Mouse (Mus musculus) stomach, embryonic 16.5 days (tissue): ENCODE measurements around the gene Eif4e1b. TPM values are rescaled to one million over a fixed set of nuclear protein-coding genes. Genes with fewer than 3 reads are reported as not detected.

Experiments used
- ATAC-seq: fragments of 200-750 bp; cut with Nextera tagmentation; 2 replicates; pipeline ENCODE4 v1.8.0; 2017; ENCODE audit warnings: moderate number of reproducible peaks, moderate TSS enrichment; ENCODE audit not compliant: insufficient read depth, low FRiP score
- H3K27ac ChIP-seq: fragments of 300-500 bp; sonication (generic); 2 replicates; pipeline ENCODE4 v1.5.1; 2014; ENCODE audit warnings: low read length
- H3K27me3 ChIP-seq: fragments of 300-500 bp; sonication (generic); 2 replicates; pipeline ENCODE4 v1.6.1; 2014; ENCODE audit warnings: low read length, control low read depth, mixed read lengths; ENCODE audit not compliant: control insufficient read depth, insufficient read depth
- H3K36me3 ChIP-seq: fragments of 300-500 bp; sonication (generic); 2 replicates; pipeline ENCODE4 v1.6.1; 2014; ENCODE audit warnings: low read length; ENCODE audit not compliant: control insufficient read depth, insufficient read depth
- H3K4me1 ChIP-seq: fragments of 300-500 bp; sonication (generic); 2 replicates; pipeline ENCODE4 v1.6.1; 2014; ENCODE audit warnings: low read length, control low read depth, mixed read lengths; ENCODE audit not compliant: control insufficient read depth, insufficient read depth
- H3K4me2 ChIP-seq: fragments of 300-500 bp; sonication (generic); 2 replicates; pipeline ENCODE4 v1.6.1; 2014; ENCODE audit warnings: low read depth, low read length, mixed read lengths
- H3K4me3 ChIP-seq: fragments of 300-500 bp; sonication (generic); replicated peaks from 2 replicates; pipeline ENCODE4 v1.5.1; 2014; ENCODE audit warnings: mild to moderate bottlenecking, low read length
- H3K9ac ChIP-seq: fragments of 300-500 bp; sonication (generic); 2 replicates; pipeline ENCODE4 v1.6.1; 2014; ENCODE audit warnings: low read length
- H3K9me3 ChIP-seq: fragments of 300-500 bp; sonication (generic); replicated peaks from 2 replicates; pipeline ENCODE4 v1.6.1; 2016; ENCODE audit warnings: low read length, control low read depth; ENCODE audit not compliant: control insufficient read depth
- WGBS: fragments of 180-500 bp; shearing (Covaris S2); extraction: QIAGEN DNeasy Blood & Tissue Kit; methylation state at CpG from one replicate; pipeline ENCODE4 v1.1.7; 2014; 5-methylcytosine and 5-hydroxymethylcytosine counted together
- polyA plus RNA-seq: library from polyadenylated mRNA; unstranded; fragments of >200 nt; fragmentation: Nextera tagmentation; extraction: Ambion mirVana; gene quantifications from 2 replicates; pipeline ENCODE4 v1.2.1, GENCODE M21; 2015

The Eif4e1b gene
- polyA plus RNA-seq, 1 experiment from 2014 or later, result not detected

DNA sequence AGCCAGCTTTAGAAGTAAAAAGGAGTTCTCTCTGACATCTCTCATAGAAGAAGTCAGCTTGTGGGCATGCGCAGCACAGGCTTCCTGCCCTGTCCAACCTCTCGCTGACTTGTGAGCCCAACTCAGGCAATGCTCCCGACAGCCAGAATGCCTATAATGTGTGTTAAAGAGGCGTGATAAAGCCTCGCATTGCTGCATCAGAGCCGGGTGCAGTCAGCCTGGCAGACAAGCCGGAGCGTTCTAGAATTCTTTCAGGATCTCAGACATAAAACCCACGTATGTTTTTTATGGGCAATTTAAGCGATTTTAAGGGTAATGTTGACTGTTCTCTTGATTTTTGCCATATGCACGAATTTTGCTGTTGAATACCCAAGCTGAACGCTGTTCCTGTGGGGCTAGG, 24.3 kb downstream of the Eif4e1b start:
- no peaks in the 10 kb centered on the region for H3K36me3 ChIP-seq
- no peaks in the 10 kb centered on the region for H3K9me3 ChIP-seq
- no peak overlapping the region for H3K4me3 ChIP-seq
- peaks cover 9% of the 10 kb centered on the region; the same call in 1 of the 2 replicates for H3K27me3 ChIP-seq
- no peaks in the 10 kb centered on the region for H3K4me1 ChIP-seq
- WGBS, result 73% methylated on average over 12 of the region's 12 CpGs
- no peak for ATAC-seq
- H3K27ac ChIP-seq, result no peak overlapping the region
- no peak overlapping the region for H3K9ac ChIP-seq
- no peak overlapping the region for H3K4me2 ChIP-seq

DNA sequence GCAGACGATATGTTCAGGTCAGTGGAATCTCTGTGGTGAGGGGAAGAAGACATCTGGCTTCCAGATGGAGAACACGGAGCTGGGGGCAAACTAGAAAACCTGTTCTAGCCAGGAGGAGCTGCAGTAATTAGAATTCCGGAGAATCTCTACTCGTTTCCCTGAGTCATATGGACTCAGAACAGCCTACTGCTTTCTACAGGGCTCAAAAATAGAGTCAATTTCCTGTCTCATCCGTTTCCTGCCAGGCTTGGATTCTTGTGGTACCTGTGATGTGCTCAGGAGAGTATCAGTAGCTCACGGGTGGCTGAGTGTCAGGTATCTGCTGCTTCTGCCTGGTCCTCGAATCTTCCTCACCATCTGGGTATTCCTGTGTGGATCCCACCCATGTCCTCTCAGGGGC, 27.7 kb downstream of the Eif4e1b start:
- Histone ChIP-seq H3K9ac (no peak overlapping the region), H3K9me3 (no peaks in the 10 kb centered on the region), H3K36me3 (no peaks in the 10 kb centered on the region), H3K27ac (no peak overlapping the region), H3K27me3 (no peaks in the 10 kb centered on the region), H3K4me1 (no peaks in the 10 kb centered on the region), H3K4me3 (no peak overlapping the region), H3K4me2 (no peak overlapping the region)
- 66% methylated on average over 7 of the region's 7 CpGs for WGBS
- ATAC-seq, result no peak

DNA sequence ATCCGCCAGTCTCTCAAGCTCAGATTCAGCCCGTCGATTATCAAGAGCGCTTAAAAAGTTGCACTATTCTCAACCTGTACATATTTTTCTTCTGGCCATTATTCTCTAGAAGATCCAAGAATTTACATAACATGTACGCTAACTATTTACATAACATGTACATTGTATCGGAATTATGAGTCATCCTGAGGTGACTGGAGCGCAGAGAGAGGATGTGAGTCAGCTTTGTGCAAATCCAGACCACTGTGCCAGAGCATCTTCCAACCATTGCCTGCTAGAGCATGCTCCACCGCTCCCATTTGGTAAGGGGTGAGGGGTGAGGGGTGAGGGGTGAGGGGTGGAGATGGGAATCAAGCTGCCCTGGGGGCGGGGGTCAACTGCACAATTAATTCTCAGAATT, 29.6 kb downstream of the Eif4e1b start:
- H3K4me1 ChIP-seq, result no peaks in the 10 kb centered on the region
- no peaks in the 10 kb centered on the region for H3K9me3 ChIP-seq
- no peaks in the 10 kb centered on the region for H3K36me3 ChIP-seq
- no peak overlapping the region for H3K4me2 ChIP-seq
- H3K27me3 ChIP-seq, result no peaks in the 10 kb centered on the region
- no peak overlapping the region for H3K27ac ChIP-seq
- no peak for ATAC-seq
- no peak overlapping the region for H3K4me3 ChIP-seq
- 78% methylated on average over 9 of the region's 9 CpGs for WGBS
- no peak overlapping the region for H3K9ac ChIP-seq

DNA sequence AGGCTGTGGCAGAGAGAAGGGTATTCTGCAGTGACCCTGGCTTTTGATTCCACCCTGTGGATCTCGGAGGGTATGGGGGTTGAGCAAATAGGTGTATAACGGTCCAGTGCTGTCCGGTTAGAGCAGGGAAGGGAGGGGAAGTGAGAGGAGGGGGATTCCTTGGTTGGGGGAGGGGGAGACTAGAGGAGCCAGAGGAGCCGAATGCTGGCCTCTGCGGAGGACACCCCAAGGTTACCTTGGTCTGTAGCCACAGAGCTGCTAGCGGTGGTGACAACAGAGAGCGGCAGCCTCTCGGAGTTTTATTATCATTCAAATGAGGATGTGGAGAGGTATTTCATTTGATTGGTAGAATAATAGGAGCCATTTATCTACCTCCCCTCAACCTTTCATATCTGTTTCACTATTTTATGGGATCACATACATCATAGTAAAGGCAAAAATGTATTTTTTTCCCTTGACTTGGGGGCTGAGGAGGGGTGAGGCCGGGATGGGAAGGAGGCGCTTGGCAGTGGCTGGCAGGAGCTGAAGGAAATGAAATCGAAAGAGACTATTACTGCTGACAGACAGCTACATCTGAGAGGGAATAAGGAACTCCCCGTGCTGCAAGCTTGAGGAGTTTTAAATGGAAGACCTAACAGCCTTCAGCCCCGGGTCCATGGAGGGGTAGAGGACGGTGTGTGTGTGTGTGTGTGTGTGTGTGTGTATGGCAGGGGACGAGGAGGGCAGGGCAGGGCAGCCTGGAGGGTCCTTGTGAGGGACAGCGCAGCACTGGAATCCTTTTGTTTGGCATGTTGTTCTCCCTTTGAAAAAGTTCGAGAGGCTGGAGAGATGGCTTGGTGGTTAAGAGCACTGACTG, 34.8 kb downstream of the Eif4e1b start:
- Histone ChIP-seq H3K4me1 (no peaks in the 10 kb centered on the region), H3K27me3 (no peaks in the 10 kb centered on the region), H3K9ac (no peak overlapping the region), H3K4me3 (no peak overlapping the region), H3K9me3 (no peaks in the 10 kb centered on the region), H3K27ac (no peak overlapping the region), H3K4me2 (no peak overlapping the region), H3K36me3 (no peaks in the 10 kb centered on the region)
- WGBS, result 36% methylated on average over 17 of the region's 17 CpGs
- ATAC-seq, result no peak

DNA sequence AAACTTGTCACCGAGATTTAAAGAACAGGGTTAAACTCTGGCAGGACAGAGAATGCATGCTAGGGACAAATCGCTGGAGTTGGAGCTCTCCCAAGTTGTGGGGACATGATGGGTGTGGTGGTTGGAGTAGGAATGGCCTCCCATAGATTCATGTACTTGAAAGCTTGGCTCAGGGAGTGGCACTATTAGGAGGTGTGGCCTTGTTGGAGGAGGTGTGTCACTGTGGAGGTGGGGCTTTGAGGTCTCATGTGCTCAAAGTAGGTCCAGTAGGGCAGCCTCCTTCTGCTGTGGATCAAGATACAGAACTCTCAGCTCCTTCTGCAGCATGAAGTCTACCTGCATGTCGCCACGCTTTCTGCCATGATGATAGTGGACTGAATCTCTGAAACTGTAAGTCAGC, 37.3 kb downstream of the Eif4e1b start:
- Histone ChIP-seq H3K27me3 (no peaks in the 10 kb centered on the region; the same call in 1 of the 2 replicates), H3K36me3 (no peaks in the 10 kb centered on the region), H3K4me2 (no peak overlapping the region), H3K9ac (no peak overlapping the region), H3K4me3 (no peak overlapping the region), H3K4me1 (0 out of 2 replicates have a peak, but pooled peaks cover 4% of the 10 kb centered on the region), H3K27ac (no peak overlapping the region), H3K9me3 (no peaks in the 10 kb centered on the region)
- no peak for ATAC-seq
- 73% methylated on average over 4 of the region's 4 CpGs for WGBS

DNA sequence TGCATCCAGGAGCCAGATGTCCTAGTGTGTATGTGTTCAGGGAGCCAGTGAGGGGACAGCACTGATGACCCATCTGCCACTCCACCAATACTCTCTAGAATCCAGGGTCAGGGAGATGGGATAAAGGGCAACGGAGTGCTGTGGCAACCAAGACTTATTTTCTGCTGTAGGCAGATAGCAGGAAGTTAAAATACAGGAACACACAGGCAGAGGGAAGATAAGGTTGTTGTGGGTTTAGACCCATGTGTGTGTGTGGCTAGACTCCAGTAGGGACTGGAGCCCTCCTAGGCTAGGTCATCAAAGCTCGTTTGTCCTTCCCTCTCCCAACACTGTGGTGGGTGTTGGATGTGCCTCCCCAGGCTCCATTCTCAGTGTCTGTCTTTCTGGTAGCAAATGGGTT, 38.1 kb downstream of the Eif4e1b start:
- 0 out of 2 replicates have a peak, but pooled peaks cover 4% of the 10 kb centered on the region for H3K4me1 ChIP-seq
- no peaks in the 10 kb centered on the region; the same call in 1 of the 2 replicates for H3K27me3 ChIP-seq
- H3K9ac ChIP-seq, result no peak overlapping the region
- 69% methylated on average over 2 of the region's 2 CpGs for WGBS
- no peak for ATAC-seq
- H3K36me3 ChIP-seq, result no peaks in the 10 kb centered on the region
- no peak overlapping the region for H3K4me3 ChIP-seq
- H3K4me2 ChIP-seq, result no peak overlapping the region
- H3K27ac ChIP-seq, result no peak overlapping the region
- H3K9me3 ChIP-seq, result no peaks in the 10 kb centered on the region

DNA sequence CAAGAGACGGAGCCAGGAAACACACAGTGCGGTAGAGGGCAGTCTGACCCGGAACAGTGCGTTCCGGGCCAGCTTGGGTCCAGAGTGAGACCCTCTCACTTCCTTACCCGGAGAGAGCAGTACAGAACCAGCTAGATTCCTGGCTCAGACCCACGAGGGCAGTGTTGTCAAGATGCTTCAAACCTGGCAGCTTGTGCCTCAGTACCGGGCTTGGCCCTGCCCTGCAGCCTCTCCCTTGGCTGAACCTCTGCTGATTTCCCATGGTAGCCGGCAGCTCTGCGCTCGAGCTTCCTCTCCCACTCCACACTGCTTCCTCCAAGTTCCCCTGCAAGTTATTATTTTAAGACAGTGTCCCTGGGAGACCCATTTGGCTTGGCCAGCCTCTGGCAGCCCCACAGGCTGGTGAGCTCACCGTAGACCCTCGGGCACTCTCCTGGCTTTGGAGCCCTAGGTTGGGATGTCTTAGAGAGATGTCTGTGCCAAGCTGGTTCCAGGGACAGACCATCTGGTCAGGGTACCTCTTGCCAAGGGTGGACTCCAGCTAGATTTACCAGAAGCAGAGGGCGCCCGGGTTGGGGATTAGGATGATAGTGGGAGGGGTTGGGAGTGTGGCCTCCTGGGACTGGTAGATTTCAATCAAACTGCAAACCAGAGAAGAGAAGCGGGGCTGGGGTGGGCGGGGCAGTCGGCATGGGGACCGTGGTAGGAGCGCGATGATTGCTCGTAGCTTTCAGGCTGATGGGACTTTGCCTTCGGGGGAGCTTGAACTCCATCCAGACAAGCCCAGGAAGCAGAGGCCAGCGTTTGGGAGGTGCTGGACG, 40.5 kb downstream of the Eif4e1b start:
- Histone ChIP-seq H3K4me2 (peak overlapping the region; percentile 37), H3K4me3 (no peak overlapping the region), H3K27me3 (no peaks in the 10 kb centered on the region; the same call in 1 of the 2 replicates), H3K4me1 (peaks cover 6% of the 10 kb centered on the region; the same call in 1 of the 2 replicates), H3K9me3 (no peaks in the 10 kb centered on the region), H3K27ac (no peak overlapping the region), H3K9ac (no peak overlapping the region), H3K36me3 (no peaks in the 10 kb centered on the region)
- no peak; the same call in 1 of the 2 replicates for ATAC-seq
- 18% methylated on average over 25 of the region's 25 CpGs for WGBS

DNA sequence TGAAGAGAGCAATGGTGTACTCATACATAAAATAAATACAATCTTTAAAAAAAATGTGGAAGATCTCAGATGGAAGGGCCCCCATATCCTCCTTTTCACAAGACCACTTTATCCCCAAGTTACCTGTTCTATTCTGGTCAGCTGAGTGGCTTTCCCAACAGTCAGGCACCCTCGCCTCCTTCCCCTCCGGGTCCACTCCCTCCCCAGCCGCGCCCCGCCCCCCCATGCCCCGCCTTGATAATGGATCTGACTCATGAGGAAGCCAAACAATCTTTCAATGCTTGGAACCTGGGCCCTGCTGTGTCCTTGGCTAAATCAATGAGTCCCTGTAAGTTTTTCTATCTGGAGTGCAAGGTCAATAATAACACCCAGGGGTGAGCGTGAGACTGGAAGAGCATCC, 44.2 kb downstream of the Eif4e1b start:
- H3K27ac ChIP-seq, result no peak overlapping the region
- H3K4me3 ChIP-seq, result no peak overlapping the region
- H3K27me3 ChIP-seq, result no peaks in the 10 kb centered on the region; the same call in 1 of the 2 replicates
- no peaks in the 10 kb centered on the region for H3K9me3 ChIP-seq
- 39% methylated on average over 7 of the region's 7 CpGs for WGBS
- no peak overlapping the region for H3K4me2 ChIP-seq
- peaks cover 8% of the 10 kb centered on the region; the same call in 1 of the 2 replicates for H3K4me1 ChIP-seq
- peak; percentile 54; the same call in 1 of the 2 replicates for ATAC-seq
- no peak overlapping the region for H3K9ac ChIP-seq
- no peaks in the 10 kb centered on the region for H3K36me3 ChIP-seq

DNA sequence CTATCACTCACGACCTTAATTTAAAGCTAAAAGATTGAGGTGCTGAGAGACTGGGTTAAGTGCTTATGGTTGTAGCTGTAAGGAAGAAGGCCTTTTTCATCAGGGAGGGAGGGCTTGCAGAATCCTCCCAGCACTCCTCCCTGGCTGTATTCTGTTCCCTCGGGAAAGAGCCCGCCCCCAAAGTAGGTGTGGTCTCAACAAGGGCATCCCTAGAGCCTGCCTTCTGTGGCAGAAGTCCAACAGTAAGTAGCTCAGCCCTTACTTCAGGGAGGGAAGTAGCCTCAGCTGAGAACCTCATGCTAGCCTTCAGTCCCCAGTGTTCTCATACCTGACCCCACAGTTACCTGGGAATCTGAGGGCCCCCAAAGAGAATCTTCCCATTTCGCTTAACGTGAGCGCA, 44.7 kb downstream of the Eif4e1b start:
- no peak overlapping the region for H3K4me2 ChIP-seq

More for the DNA sequence above, 44.7 kb downstream of the Eif4e1b start:
- no peaks in the 10 kb centered on the region for H3K36me3 ChIP-seq
- no peak overlapping the region for H3K9ac ChIP-seq
- no peaks in the 10 kb centered on the region; the same call in 1 of the 2 replicates for H3K27me3 ChIP-seq
- 50% methylated on average over 6 of the region's 6 CpGs for WGBS
- peak; percentile 67; the same call in 1 of the 2 replicates for ATAC-seq
- peaks cover 8% of the 10 kb centered on the region; the same call in 1 of the 2 replicates for H3K4me1 ChIP-seq
- H3K27ac ChIP-seq, result no peak overlapping the region
- no peaks in the 10 kb centered on the region for H3K9me3 ChIP-seq
- H3K4me3 ChIP-seq, result no peak overlapping the region
